ENCODE assay signal across 1 mouse cellular context in genomic region chr9:38168341-38168740, GRCm38 (mm10). TPM values are rescaled to one million over a fixed set of nuclear protein-coding genes. Genes with fewer than 3 reads are reported as not detected.
"Had no signal": no experiment of that assay in that cellular context is flagged by ENCODE, and none has a peak within 500 bp of the region (broad histone marks: within the 10 kb centered on the region; RNA-seq: fewer than 3 reads in every experiment).

No protein-coding gene starts in this region.

RNA-seq across cellular contexts. Expression of gene Olfr891, which starts 12.3 kb away (rescaled TPM):
- total RNA-seq: neutrophil, adult 5-6 weeks had no signal

RNA-seq across cellular contexts. Expression of gene Olfr894, which starts 49.5 kb away (rescaled TPM):
- total RNA-seq: neutrophil, adult 5-6 weeks had no signal

RNA-seq across cellular contexts. Expression of gene Olfr889, which starts 53.3 kb away (rescaled TPM):
- total RNA-seq: neutrophil, adult 5-6 weeks had no signal
